Mouse (Mus musculus) kidney, adult 18-20 months (tissue): ENCODE measurements around the gene Cdk12.
"Not testable (repeated sequence)": the region's sequence is repeated elsewhere in the genome, so short reads cannot be mapped to it uniquely, and the experiment has no call there.

ENCODE experiments used
- DNase-seq: peaks from one replicate; pipeline ENCODE4 v3.0.0; 2021

Cdk12 gene

DNA sequence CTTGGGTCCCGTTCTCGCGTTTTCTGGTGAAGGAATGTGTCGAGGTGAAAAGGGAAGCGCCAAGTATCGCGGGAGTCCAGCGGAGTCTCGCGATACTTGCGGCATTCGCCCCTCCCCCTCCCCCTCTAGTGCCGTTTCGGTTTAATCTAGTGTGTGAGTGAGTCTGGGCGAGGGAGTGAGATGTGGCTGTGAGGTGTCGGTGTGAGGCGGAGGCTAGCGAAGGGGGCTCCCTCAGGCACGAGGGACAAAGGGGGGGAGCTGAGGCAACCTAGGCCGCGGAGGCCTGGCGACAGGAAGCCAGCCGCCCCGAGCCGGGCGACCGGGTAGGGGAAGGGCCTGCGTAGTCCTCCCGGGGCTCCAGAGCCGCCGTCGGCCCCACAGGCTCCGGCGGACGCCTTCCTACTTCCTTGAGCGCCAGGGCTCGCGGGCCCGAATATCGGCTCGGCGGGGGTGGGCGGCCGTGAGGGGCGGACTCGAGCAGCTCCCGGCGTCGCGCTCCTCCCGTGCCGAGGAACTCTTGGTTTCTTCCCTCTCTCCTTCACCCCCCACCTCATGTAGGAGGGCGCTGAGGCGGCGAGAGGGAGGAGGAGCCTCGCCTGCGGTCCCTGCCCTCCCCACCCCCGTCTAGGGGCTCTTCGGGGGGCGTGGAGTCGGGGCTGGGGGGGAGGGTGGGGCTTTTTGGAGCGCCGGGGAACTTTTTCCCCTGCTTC is at the start of gene Cdk12:
Cdk12 (plus strand) TSS at position 419 of the 710 bp plus-strand sequence.
- DNase-seq, result peak; percentile 97

DNA sequence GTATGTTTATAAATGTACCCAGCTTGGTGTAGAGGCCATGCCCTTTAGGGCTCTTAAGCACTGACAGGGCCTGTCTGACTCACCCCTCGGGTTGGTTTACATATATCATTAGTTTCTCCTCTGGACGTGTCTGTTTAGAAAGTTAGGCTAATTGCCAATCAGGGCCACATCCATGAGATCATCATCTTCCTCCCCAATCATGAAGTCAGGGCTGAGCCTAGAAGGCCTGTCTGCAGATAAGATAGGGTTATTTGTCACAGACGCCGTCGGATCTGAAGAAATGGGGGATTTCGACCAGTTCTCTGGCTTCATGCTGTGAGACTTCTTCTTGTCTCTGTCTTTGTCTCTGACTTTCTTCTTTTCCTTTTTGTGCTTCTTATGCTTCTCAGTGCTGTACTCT is 47.8 kb upstream of the Cdk12 start:
- no peak for DNase-seq

DNA sequence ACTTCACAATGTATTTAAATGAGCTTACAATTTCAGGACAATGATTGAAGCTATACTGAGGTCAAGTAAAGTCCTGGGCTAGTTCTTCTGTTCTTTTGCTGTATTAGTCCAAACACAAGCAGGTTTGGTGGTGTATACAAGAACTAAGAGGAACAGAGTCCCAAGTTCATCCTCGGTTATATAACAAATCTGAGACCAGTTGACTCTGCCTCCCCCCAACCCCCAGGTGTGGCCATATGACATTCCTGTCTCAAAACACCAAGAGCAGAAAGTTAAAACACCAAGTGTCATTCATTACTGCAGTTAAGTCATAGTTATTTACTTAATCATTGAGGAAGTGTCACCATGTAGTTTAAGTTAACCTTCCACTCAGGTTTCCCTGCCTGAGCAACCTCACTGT is 34.5 kb upstream of the Cdk12 start:
- DNase-seq, result no peak

DNA sequence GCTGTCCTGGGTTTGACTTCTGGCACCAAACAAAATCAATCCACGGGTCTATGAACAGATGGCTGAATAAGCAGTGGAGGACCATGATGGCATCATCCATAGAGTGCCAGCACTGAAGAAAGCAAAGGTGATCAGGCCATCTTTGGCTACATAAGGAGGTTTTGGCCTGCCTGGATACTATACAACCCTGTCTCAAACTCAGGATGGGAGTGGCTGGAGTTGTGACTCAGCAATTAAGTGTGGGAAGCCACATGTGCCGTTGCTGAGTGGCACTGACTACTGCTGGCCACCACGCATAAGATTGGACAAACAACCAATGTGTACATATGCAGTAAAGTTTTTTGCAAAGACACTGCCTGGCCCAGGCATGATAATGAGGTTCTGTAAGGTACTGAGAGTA is 20.7 kb upstream of the Cdk12 start:
- not testable (repeated sequence) for DNase-seq

DNA sequence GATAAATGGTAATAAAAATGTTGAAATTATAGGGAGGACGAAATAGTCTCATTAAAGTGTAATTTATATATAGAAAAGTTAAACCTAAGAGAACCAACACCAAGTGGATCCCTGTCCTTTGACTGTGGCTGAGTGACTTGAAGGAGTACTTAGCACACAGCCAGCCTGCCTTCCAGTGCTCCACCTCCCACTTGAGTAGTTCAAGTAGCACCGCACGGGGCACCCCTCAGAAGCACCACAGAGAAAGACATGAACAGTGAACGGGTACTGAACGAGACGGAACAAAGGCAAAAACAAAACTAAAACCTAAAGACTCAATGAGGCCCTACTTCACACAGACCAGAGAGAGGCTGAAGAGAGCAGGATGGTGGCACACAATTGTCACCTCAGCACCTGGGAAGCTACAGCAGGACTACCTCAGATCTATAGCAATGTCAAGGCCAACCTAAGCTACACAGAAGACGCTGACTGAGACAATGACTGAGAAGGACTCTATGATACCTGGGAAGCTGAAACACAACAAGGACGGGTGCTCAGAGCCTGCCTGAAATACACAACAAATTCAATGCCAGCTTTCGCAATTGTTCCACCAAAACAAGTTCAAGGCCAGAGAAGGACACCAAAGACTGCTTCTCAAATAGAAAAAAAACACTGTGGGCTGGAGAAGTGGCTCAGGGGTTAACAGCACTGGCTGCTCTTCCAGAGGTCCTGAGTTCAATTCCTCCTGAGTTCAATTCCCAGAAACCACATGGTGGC is 15.0 kb upstream of the Cdk12 start:
- DNase-seq, result no peak

DNA sequence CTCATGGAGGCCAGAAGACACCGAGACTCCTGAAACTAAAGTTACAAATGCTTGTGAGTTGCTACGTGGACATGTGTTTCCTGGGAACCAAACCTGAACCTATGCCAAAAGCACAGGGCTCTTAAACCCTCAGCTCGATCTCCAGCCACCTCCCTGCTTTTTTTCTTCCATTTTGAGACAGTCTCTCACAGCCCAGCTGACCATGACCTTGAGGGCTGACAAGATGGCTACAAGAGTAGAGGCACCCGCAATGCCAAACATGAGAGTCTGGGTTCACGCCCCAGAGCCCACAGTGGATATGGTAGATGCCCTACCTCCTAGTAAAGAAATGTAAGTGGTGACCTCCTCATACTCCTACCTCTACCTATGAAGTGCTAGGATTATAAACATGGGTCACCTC is 12.0 kb upstream of the Cdk12 start:
- no peak for DNase-seq

DNA sequence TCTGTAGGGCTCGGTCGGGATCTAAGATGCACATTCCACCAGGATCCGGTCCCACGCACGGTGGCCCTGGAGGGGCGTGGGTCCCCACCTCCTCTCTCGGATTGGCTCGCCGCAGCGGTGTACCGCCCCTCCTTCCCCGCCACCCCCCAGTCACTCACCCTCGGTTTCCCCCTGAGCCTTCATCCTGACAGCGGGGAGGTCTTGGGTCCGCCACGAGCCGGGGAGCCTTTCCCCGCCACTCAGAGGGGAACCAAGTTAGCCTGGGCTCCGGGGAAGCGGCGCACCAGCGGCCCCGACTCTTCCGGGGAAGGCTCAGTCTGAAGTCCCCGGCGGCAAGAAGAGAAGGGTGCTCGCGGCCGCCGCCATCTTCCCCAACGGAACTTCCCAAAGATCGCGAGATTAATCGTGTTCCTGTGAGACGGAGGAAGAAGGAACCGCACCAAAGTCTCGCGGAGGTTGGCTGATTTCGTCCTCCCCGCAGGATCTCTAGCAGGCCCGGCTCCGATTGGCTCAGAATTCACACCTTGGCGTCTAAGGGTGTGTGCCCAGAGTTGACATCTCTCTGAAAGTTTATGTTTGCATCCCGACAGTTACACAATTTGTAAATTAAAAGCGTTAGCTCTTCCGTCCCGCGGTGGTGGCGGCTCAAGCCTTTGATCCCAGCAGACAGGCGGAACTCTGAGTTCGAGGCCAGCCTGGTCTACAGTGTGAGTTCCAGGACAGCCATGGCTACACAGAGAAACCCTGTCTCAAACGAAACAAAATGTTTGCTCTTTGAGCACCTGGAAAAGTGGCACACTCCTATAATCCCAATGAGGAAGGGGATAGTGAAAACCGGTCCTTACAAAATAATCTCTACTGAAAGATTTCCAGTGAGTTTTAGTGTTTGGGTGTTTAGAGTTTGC is 9.7 kb upstream of the Cdk12 start, which contains the start of gene Med1:
Med1 (minus strand) TSS at position 393 of the 905 bp plus-strand sequence.
- peak; percentile 93 for DNase-seq

DNA sequence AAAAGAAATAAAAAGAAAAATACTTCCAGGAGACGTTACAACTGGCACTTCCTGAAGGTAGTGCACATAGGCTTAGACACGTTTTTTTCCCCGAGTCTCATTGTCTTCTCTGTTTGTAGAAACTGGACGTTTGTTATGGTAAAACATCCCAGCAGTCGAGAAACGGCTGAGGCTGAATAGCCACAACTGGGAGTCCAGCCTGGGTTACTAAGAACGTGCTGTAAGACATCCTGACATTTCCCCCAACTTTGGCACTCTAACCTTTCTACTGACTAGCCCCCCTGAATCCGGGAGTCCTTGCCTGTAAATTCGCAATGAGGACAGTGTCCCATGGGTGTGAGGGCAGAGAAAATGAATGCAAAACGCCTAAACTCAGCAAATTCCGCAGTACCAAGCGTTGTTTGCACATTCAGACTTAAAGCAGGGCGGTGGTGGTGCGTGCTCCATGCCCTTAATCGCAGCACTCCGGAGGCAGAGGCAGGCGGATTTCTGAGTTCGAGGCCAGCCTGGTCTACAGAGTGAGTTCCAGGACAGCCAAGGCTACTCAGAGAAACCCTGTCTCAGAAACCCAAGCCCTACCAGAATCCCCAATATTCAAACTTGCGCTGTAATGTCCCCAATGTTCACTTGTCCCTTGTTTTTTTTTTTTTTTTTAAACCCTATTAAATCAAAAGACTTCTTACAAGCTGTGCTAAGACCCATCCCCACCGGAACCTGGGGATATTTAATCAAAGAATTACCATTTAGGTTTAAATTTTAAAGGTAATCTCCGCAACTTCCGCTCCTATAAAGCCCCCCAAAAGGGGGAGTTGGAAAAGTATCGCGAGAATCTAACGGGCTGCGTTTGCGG is 843 bp upstream of the Cdk12 start:
- peak; percentile 47 for DNase-seq

DNA sequence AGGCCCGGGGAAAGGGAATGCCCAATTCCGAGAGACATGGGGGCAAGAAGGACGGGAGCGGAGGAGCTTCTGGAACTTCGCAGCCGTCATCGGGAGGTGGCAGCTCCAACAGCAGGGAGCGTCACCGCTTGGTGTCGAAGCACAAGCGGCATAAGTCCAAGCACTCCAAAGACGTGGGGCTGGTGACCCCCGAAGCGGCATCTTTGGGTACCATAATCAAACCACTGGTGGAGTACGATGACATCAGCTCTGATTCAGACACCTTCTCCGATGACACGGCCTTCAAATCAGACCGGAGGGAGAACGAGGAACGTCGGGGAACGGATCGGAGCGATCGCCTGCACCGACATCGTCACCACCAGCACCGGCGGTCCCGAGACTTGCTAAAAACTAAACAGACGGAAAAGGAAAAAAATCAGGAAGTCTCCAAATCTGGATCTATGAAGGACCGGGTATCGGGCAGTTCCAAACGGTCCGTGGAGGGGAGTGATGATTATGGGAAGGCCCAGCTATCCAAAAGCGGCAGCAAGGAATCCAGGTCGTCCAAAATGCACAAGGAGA is 572 bp downstream of the Cdk12 start:
- peak; percentile 77 for DNase-seq

DNA sequence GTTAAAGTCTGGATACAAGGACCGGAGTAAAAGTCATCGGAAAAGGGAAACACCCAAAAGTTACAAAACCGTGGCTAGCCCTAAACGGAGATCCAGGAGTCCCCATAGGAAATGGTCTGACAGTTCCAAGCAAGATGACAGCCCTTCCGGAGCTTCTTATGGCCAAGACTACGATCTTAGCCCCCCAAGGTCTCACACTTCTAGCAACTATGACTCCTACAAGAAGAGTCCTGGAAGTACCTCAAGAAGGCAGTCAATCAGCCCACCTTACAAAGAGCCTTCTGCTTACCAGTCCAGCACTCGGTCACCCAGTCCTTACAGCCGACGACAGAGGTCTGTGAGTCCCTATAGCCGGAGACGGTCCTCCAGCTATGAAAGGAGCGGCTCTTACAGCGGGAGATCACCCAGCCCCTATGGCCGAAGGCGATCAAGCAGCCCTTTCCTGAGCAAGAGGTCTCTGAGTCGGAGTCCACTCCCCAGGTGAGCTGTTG is 1.1 kb downstream of the Cdk12 start:
- DNase-seq, result peak; percentile 49

DNA sequence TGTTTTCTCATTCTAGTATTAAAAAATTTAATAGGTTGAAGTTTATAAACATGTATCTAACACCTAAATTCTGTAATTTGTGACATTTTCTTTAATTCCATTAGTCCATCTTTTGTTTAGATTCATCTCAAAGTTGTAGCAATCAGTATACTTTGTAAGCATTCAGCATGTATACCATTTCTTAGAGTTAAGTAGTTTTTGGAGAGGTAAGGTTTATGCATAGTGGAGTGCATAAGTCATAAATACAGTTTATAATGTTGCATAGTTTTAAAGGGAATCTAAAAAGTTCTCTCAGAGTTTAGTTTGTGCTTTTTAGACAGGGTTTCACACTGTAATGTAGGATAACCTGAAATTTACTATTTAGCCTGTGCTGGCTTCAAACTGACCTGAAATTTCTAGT is 2.6 kb downstream of the Cdk12 start:
- DNase-seq, result no peak

DNA sequence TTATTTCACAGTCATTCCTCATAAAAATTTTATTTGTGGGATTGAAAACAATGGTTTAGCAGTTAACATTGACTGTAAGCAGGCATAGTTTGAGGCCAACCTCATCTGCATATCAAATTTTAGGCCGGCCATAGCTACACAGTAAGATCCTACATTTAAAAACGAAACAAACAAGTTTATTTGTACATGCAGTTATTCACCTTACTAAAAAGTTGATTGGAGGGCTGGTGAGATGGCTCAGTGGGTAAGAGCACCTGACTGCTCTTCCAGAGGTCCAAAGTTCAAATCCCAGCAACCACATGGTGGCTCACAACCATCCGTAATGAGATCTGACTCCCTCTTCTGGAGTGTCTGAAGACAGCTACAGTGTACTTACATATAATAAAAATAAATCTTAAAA is 3.4 kb downstream of the Cdk12 start:
- DNase-seq, result not testable (repeated sequence)

DNA sequence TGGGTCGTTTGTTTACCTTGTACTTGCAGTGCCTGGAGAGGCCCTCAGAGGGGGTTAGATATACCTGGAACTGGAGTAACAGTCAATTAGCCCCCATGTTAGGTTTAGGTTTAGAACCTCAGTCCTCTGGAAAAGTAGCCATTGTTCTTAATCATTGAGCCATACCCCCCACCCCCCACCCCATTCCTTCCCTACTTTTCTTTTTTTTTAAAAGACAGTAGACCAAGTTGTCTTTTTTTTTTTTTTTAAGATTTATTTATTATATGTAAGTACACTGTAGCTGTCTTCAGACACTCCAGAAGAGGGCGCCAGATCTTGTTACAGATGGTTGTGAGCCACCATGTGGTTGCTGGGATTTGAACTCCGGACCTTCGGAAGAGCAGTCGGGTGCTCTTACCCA is 6.8 kb downstream of the Cdk12 start:
- DNase-seq, result not testable (repeated sequence)

DNA sequence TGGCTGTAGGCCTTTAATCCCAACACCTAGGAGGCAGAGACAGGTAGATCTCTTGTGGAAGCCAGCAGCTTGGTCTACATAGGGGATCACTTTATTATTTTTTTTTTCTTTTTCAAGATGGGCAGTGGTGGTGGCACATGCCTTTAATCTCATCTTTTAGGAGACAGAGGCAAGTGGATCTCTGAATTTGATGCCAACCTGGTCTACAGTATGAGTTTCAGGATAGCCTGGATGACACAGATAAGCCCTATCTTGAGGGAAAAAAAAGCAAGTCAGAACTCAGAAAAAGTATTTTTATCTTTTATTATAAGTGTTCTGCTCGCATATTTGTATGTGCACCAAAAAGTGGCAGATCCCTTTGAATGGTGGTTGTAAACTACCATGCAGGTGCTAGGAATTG is 10.5 kb downstream of the Cdk12 start:
- DNase-seq, result no peak

DNA sequence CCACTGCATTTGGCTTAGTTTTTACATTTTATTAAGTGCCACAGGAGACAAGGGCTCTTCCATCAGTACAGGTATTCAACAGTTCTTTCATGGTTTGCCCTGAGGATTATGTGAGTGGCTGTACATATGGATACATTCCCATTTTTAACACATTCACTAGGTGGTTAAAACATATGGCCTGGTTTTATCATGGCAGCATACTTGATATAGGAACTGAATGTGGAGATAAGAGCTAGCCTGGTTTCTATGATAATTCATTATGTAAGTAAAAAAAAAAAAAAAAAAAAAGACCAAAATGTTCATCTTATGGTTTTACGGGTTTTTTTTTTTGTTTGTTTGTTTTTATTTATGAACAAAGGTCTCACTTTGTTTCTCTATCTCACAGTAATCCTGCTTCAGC is 23.5 kb downstream of the Cdk12 start:
- DNase-seq, result no peak

DNA sequence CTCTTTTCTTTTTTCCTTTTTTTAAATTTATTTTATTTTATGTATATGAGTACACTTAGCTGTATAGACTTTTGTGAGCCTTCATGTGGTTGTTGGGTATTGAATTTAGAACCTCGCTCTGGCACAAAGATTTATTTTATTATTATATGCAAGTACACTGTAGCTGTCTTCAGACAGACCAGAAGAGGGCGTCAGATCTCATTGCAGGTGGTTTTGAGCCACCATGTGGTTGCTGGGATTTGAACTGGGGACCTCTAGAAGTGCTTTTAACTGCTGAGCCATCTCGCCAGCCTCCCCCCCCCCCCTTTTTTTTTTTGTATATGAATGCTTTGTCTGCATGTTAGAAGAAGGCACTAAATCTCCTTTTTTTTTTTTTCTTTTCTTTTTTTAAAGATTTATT is 35.6 kb downstream of the Cdk12 start:
- no peak for DNase-seq

DNA sequence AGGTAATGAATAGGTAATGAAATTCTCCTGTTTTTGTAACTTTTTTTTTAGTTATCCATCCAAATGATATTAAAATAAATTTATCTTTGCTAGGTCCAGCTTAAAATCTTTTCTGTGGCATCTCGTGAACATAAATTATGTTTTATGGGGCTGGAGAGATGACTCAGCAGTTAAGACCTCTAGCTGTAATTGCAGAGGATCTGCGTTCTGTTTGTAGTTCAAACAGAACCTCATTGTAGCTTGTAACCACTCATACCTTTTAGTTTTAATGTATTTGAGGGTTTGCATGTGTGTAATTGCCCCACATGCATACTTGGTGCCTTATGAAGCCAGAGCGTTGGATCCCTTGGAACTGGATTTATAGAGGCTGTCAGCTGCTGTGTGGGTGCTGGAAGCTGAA is 36.1 kb downstream of the Cdk12 start:
- DNase-seq, result no peak

DNA sequence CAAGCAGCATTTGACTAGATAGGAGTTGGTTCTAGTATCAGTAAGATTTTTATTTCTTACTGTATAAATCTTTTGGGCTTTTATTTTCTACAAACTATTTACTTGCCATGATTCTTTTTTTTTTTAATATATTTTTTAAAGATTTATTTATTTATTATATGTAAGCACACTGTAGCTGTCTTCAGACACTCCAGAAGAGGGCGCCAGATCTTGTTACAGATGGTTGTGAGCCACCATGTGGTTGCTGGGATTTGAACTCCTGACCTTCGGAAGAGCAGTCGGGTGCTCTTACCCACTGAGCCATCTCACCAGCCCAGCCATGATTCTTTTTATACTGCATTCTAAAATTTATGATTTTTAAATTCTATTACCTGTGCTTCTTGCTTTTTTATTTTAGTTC is 40.1 kb downstream of the Cdk12 start:
- not testable (repeated sequence) for DNase-seq

DNA sequence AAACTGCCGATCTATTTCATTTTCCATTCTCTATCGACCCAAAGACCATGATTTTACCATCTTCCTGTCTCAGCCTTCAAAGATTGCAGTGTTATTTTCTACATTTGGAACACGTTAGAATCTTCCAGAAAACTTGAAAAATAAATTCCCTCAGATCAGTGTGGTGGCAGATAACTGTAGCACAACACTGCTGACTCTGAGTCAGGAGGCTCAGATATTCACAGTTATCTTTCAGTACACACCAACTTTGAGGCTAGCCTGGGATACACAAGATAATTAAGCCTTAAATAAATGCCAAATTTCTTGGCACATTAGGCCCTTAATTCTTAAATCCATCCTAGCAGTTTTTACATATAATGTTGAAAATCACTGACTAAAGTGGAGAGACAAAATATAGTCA is 41.6 kb downstream of the Cdk12 start:
- no peak for DNase-seq

DNA sequence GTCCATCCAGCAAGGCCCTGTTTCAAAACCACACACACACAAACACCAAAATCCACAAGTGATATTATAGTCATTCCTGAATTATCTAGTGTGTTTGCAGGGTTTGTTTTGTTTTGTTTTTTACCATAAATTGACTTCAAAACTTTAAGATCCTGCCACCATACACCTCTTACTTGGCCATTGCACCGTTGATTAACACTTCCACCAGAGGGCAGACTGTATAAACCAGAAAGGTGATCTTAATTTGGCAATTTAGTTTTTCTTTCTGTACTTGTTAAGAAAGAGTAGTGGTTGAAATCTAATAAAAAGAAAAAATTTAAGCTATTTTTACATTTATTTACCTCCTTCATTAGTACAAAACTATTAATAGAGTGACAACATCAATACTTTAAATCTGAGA is 44.5 kb downstream of the Cdk12 start:
- no peak for DNase-seq

DNA sequence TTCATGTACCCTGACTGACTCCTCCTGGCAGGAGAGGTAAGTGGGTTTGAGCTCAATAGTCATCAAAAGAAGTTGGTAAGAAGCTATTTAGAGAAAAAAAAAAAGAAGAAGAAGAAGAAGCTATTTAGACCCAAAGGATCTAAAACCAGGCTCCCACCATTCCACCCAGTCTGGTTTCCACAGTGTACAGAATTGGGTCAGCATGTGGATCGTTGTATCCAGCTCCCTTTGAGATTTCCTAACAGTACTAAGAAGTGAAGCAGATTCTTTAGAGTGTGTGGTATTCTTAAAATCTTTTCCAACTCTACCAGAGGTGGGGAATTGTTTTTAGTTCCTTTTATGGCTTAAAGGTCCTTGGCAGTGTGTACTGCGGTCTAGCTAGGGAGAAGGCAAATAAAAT is 50.9 kb downstream of the Cdk12 start:
- DNase-seq, result no peak
